ENCODE assay signal across 8 mouse cellular contexts in genomic region chr2:116066057-116066941, GRCm38 (mm10). TPM values are rescaled to one million over a fixed set of nuclear protein-coding genes. Genes with fewer than 3 reads are reported as not detected.
DNase-seq lines count a peak whose midpoint lies in the region; ATAC-seq and TF ChIP-seq lines count a peak whose summit lies in the region.

No protein-coding gene starts in this region.

- peak; percentile 69 for TF ChIP-seq POLR2A in embryonic fibroblast, embryonic 13.5 days (IDR thresholded peaks at IDR 0.05; ENCODE audit: low read depth, low read length)

- under 1% methylated on average over 36 of the region's 36 CpGs for WGBS in lung, embryonic 16.5 days

- H3K27me3 ChIP-seq in lung, embryonic 16.5 days (ENCODE audit: control insufficient read depth, insufficient read depth, low read depth, low read length), result peaks cover 12% of the 10 kb centered on the region

- H3K4me3 ChIP-seq in embryonic fibroblast, embryonic 13.5 days (ENCODE audit: insufficient read depth, low read length), result peak overlapping the region; percentile 78
- peak overlapping the region; percentile 62 for H3K4me3 ChIP-seq in lung, embryonic 16.5 days (ENCODE audit: low read length)

- peak overlapping the region; percentile 95 for H3K27ac ChIP-seq in embryonic fibroblast, embryonic 13.5 days (ENCODE audit: insufficient read depth, low read length)
- peak overlapping the region; percentile 96 for H3K27ac ChIP-seq in lung, embryonic 16.5 days (ENCODE audit: low read length)

- no peak for TF ChIP-seq CTCF in embryonic fibroblast, embryonic 13.5 days (IDR thresholded peaks at IDR 0.05; ENCODE audit: borderline replicate concordance, insufficient read depth, low read length)

- H3K4me2 ChIP-seq in lung, embryonic 16.5 days (ENCODE audit: low read depth, low read length), result peak overlapping the region; percentile 77

- H3K9ac ChIP-seq in lung, embryonic 16.5 days (ENCODE audit: low read length), result peak overlapping the region; percentile 82

- no peaks in the 10 kb centered on the region for H3K36me3 ChIP-seq in lung, embryonic 16.5 days (ENCODE audit: control insufficient read depth, insufficient read depth, low read length)

- DNase-seq in frontal cortex, postnatal 10 days (ENCODE audit: low spot score in 2 of 2), result no peak
- DNase-seq in ES-CJ7 (ENCODE audit: low read depth, low spot score), result peak; percentile 63
- DNase-seq in yolk sac, embryonic 10.5 days (ENCODE audit: low spot score), result peak; percentile 45

- no peaks in the 10 kb centered on the region for H3K9me3 ChIP-seq in lung, embryonic 16.5 days (ENCODE audit: control insufficient read depth, low read length)

- H3K4me1 ChIP-seq in embryonic fibroblast, embryonic 13.5 days (ENCODE audit: control insufficient read depth, insufficient read depth, low read length), result no peaks in the 10 kb centered on the region
- peaks cover 4% of the 10 kb centered on the region; the same call in 1 of the 2 replicates for H3K4me1 ChIP-seq in lung, embryonic 16.5 days (replicated peaks; ENCODE audit: control insufficient read depth, insufficient read depth, low read length)

- ATAC-seq in frontal cortex, adult (ENCODE audit: low TSS enrichment), result 0 out of 2 replicates have a peak, but pooled peaks have one; percentile 7
- ATAC-seq in inflammation-experienced regulatory T-cells, adult 6 months, result peak; percentile 15
- ATAC-seq in lung, embryonic 16.5 days (ENCODE audit: low read depth), result peak; percentile 18; the same call in 1 of the 2 replicates
- no peak for ATAC-seq in monocyte, adult 5-6 weeks (replicated peaks; ENCODE audit: insufficient number of reproducible peaks, low FRiP score, low TSS enrichment, poor library complexity, severe bottlenecking)

RNA-seq across cellular contexts. Expression of gene Meis2, which starts 0.7 kb away (rescaled TPM):
- 46.7 and 65.5 TPM in 2 replicates for polyA plus RNA-seq in embryonic fibroblast, embryonic 13.5 days (2011; ENCODE audit: insufficient read length, low read depth, missing spikeins)
- polyA plus RNA-seq in inflammation-experienced regulatory T-cells, adult 6 months (2017; shearing (Covaris generic)), result under 1 TPM in 1 of 3 experiments, not detected in 2; 0.34 TPM
- polyA plus RNA-seq in lung, embryonic 16.5 days (2015; fragmentation: Nextera tagmentation; extraction: Ambion mirVana), result 21.5 and 24.2 TPM in 2 replicates
- not detected in 3 replicates for total RNA-seq in monocyte, adult 5-6 weeks (2017)

Comparison
In these comparisons a context has a peak if more than half of its experiments do, and no peak if none do; other contexts are left out.
1. DNase-seq: peak in ES-CJ7 (single experiment) and yolk sac, embryonic 10.5 days (single experiment); none in frontal cortex, postnatal 10 days (0 of 2).
2. RNA of gene Meis2, which starts 0.7 kb away (polyA plus RNA-seq): 46.7 to 65.5 TPM in embryonic fibroblast, embryonic 13.5 days and 21.5 to 24.2 TPM in lung, embryonic 16.5 days; 0.34 TPM in inflammation-experienced regulatory T-cells, adult 6 months; every median in the first group is over 10 times any median in the second.